Mouse (Mus musculus): ENCODE data around the gene Kcnd1.
"Not testable (repeated sequence)": the region's sequence is repeated elsewhere in the genome, so short reads cannot be mapped to it uniquely, and the experiment has no call there.

The Kcnd1 gene

DNA sequence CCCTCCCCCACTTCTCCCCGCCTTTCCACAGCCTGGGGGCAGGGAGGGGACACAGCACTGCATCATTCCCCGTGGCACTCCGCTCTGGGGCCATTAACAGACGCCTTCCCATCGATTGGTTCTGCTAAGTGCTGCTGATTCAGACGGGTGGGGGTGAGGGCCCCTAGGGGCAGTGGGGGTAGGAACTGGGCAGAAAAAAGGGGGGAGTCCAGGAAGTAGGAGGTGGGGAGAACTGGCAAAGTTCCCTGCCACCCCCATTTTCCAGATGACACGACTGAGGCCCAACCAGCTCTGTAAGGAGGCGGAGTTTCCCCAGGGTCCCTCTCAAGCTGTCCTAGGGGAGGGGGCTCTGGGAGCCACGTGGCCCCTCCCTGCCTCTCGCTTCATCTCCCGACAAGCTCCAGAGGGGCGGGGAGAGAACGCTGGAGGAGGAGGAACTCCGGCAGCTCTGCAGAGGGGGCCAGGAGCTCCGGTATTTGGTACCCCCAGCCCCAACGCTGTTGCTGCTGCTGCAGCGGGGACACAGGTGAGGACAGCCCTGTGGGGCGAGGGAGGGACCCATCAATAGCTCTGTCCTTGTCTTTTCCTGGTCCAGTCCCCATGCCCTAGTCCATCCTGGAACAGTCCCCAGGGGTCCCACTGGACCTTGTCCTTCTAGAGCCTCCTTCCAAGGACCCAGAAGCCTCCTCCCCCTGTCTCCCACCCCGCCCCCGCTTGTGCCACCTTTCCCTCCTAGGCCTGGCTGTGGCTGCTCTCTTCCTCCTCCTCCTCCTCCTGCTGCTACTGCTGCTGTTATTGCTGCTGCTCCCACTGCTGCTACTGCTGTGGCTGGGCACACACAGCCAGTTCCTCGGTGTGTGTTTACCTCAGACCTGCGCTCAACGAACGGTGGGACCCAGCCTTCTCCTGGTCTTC, at the start of gene Kcnd1:
Gene Kcnd1, plus strand, starts transcription at position 425 of the 915 bp plus-strand sequence.
- DNase-seq, result peak; percentile 49

DNA sequence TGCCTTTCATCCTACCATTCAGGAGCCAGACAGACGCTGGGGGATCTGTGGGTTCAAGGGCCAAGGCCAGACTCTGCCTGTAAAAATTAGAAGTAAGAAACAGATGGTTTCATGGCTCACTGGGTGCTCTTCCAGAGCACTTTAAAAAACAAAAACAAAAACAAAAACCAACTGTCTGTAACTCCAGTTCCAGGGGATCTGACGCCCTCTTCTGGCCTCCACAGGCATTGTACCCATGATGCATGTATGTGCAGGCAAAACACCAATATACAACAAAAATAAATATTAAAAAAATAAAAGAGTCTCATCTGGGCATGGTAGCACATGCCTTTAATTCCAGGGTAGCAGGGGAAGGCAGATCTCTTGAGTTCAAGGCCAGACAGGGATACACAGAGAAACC, 49.3 kb upstream of the Kcnd1 start:
- no peak for DNase-seq

DNA sequence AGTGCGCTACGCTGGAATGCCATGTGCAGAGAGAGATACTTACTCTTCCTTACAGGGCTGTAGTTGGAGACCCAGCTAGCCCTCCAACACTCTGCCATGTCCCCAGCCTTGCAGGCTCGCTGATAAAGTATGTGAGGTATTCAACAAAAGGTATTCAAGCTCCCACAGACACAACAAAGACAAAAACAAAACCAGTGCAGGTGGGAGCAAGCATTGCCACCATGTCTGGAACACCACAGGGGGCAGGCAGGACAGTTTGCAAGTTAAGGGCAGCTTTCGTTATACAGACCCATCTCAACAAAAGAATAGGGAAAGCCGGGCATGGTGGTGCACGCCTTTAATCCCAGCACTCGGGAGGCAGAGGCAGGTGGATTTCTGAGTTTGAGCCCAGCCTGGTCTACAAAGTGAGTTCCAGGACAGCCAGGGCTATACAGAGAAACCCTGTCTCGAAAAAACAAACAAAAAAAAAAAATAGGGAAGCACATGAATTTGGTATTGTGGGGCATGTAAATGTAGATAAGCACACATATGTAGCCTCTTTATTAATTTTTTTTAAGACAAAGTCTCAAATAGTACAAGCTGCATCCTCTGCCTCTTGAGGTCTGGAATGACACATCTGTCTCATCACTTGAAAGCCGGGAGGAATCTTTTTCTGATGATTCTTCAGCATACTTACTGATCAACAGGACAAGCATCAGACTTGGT, 46.4 kb upstream of the Kcnd1 start:
- no peak for DNase-seq

DNA sequence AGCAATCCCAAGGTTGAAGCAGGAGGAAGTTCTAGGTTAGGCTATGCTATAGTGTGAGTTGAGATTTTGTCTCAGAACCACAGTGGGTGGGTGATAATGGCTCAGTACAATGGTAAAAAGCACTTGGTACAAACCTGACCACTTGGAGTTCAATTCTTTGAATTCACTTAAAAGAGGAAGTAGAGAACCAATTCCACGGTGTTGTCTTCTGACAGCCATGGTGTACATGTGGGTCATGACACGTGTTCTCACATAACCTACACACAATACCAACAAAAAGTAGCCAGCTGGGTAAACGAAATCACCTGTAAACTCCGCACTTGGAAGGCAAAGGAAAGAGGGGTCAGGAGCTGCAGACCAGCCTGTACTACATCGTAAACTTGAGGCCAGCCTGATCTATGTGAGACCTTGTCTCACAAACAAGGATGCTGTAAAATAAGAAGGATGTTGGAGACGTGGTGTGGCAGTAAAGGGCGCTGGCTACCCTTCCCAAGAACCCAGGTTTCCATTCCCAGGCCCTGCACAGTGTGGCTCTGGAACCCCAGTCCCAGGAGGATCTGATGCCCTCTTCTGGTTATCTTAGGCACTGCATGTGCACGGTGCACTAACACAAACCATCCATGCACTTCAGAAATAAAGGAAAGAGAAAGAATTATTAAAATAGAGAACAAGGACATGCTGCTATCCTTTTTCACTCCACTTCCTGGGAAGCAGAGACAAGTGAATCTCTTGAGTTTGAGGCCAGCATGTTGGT, 45.6 kb upstream of the Kcnd1 start:
- peak; percentile 54 for DNase-seq

DNA sequence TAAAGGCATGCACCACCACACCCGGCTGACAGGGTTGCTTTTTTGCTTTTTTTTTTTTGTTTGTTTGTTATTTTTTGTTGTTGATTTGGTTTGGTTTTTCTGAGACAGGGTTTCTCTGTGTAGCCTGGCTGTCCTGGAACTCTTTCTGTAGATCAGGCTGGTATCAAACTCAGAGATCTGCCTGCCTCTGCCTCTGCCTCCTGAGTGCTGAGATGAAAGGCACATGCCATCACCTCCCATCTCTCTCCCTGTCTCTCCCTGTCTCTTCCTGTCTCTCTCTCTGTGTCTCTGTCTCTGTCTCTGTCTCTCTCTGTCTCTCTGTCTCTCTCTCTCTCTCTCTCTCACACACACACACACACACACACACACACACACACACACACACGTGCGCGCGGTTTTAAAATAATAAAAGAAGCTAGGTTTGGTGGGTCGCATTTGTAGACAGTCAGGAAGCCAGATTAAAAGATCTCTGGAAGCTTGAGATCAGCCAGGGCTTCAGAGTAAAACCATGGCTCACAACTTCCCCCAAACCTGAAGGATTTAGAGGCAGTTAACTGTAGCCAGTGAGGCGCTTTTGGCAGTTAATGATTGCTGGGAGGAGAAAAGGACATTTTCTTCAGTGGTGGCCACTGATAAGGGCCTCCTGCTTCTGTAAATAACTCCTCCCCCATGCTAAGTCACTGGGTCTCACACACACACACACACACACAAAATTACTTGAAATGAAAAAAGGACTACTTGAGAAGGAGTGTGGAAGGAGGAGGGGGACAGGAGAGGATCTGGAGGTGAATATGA, 43.4 kb upstream of the Kcnd1 start:
- DNase-seq, result no peak

DNA sequence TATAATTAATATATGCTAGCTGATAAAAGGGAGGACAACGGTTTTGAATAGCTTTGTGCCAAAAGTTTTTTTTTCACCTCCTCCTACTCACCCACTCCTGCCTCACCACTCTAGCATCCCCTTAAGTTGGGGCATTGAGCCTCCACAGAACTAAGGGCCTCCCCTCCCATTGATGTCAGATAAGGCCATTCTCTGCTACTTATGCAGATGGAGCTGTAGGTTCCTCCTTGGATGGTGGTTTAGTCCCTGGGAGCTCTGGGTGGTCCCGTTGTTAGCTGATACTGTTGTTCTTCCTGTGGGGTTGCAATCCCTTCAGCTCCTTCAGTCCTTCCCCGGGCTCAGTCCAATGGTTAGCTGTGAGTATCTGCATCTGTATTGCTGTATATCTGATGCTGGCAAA, 42.8 kb upstream of the Kcnd1 start:
- DNase-seq, result no peak

DNA sequence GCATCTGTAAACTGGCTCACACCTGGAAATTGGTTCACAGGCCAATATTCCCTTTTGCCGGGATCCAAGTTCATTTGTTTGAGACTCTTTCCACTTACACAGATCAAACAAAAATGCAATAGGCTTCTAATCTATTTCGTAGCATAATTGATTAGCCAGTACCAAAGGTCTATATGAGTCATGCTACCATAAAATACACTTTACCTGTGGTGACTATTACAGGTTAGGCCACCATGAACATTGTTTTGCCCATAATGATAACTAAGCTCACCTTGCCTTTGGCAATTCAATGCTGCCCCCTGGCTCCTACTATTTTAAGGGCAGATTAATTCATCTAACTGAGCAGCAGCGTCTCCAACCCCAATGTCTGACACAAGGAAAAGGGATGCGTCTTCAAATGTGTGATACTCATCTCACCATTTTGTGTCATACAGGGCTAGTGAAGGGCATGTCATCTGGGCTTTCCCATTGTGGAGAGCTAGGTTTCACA, 39.4 kb upstream of the Kcnd1 start:
- DNase-seq, result no peak

DNA sequence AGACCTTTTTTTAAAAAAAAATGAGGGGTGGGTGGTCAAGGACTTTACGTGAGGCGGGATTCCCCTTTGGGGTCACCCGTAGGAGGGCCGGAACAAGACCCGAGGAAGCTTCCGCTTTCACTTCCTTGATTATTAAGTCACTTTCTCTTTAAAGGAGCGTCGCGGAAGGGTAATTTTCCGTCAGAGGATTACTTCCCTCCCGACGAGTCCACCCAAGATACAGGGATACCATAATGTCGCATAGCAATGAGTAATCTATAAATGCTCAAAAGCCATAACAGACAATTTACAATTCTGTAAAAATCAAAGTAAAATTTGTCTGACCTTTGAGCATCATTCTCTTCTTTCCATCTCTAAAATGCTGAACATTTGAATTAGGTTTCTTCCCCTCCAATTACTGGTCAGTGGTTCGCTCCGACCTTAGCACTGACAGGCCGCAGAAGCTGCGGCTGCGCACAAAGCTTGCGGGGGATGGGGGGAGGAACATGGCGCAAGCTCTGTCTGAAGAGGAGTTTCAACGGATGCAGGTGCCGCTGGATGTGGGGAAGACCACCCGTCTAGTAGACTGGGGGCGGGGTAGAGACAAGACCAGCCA, 32.5 kb upstream of the Kcnd1 start, which contains the start of gene Gripap1:
Gene Gripap1, plus strand, starts transcription at position 224 of the 595 bp plus-strand sequence.
- peak; percentile 81 for DNase-seq

DNA sequence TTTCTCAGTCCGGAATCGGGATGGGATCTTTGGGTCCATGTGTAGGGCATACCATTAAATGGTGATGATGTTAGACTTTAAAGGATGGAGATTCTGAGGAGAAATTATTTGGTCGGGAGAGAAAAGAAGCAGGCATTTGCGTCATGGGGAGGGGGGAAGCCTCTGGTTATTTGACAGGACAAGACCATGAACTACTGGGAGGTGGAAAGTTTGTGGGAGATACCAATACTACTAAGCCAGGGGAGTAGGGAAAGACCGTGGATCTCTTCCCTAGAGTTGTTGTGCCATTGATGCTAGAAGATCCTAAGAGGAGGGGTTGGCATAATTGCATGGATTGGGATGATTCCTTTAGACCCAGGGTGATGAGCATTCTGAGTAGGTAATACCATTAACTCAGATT, 31.8 kb upstream of the Kcnd1 start:
- no peak for DNase-seq

DNA sequence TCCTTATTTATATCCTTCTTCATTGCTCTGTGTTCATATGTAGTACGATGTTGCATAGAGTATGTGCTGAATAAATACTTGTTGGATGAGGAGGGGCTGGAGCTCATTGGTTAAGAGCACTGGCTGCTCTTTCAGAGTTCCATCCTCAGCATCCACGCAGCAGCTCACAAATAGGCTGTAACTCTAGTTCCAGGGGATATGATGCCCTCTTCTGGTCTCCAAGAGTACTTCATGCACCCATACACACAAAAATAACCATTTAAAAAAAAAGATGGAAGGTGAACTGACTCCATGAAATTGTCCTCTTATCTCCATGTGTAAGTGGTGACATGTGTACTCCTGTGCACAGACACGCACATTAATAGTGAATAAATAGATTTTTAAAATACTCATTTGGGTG, 28.7 kb upstream of the Kcnd1 start:
- no peak for DNase-seq

DNA sequence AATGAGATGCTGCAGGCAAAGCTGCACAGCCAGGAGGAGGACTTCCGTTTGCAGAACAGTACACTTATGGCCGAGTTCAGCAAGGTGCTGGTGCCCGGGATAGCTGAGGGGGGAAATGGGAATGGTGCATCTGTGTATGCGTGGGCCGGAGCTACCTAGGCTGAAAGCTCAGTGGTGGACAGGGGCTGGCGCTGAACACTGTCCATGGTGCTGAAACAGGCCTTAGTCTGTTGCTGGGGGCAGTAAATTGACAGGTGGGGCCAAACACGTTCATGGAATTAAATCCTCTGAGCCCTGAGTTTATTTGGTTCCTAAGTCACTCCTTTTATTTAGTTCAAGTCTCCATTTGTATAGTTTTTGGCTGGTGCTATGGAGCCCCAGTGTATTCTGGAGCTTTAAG, 27.1 kb upstream of the Kcnd1 start:
- DNase-seq, result no peak

DNA sequence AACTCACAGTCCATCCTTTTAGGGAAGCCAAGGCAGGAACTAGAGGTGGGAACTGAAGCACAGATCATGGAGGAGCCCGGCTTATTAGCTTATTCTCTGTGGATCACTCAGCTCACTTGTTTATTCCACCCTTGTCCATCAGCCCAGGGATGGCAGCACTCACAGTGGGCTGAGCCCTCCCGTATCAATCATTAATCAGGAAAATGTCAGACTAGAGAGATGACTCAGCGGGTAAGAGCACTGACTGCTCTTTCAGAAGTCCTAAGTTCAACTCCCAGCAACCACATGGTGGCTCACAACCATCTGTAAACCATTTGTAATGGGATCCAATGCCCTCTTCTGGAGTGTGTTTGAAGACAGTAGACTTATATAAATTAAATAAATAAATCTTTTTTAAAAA, 24.8 kb upstream of the Kcnd1 start:
- DNase-seq, result no peak

DNA sequence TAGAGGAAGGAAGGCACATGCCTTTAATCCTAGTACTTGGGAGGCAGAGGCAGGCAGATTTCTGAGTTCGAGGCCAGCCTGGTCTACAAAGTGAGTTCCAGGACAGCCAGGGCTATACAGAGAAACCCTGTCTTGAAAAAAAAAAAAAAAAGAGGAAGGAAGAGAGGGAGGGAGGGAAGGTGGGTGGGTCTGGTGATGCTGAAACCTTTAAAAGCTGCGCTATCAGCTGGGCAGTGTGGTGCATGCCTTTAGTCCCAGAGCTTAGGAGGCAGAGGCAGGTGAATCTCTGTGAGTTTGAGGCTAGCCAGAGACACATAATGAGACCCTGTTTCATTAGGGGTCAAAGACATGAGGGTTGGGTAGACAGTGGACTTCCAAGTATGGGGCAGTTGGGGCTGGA, 19.9 kb upstream of the Kcnd1 start:
- DNase-seq, result not testable (repeated sequence)

DNA sequence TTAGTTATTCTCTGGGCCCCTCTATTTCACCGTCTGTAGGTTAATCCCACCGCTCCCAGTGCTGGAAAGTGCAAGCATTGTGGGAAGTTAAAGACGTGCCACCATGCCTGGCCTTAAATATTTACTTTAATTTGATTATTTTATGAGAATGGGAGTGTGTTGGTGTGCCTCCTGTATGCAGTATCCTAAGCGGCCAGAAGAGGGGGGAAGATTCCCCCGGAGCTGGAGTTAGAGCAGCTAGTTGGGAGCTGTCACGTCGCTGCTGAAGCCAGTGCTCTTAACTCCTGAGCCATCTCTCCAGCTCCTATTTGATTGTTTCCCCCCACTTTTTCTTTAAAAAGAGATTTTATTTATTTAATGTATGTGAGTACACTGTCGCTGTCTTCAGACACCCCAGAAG, 7.1 kb upstream of the Kcnd1 start:
- DNase-seq, result not testable (repeated sequence)

DNA sequence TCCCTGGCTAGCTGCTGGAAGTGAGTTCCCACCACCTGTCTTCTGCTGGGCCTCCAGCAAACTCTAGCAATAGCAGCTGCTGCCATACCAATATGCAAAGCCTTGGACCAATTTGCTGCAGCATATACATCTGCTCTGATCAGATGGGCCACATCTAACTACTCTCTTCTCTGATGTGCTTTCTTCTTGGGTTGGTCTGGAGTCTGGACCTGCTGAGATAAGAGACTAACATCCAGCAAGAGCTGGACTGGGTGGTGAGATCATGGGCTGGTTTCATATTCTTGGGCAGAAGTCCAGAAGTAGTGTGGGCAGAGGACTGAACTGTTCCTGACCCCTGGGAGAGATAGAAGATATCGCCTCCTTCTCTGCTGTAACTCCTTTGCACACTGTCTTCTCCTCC, 15.1 kb downstream of the Kcnd1 start:
- no peak for DNase-seq

DNA sequence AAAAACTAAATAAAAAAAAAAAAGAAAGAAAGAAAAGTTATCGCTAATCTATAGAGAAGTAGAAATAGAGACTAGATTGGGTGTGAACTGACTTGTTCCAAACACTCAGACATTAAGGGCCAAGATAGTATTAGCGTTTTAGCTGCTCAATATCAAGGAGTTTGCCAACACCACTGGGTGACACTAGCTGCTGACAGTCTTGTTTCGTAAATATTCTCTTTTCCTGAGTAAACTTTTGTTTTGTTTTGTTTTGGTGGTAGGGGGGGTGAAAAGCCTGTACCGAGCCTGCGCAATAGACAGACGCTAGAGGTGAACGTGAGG, 18.7 kb downstream of the Kcnd1 start:
- no peak for DNase-seq

DNA sequence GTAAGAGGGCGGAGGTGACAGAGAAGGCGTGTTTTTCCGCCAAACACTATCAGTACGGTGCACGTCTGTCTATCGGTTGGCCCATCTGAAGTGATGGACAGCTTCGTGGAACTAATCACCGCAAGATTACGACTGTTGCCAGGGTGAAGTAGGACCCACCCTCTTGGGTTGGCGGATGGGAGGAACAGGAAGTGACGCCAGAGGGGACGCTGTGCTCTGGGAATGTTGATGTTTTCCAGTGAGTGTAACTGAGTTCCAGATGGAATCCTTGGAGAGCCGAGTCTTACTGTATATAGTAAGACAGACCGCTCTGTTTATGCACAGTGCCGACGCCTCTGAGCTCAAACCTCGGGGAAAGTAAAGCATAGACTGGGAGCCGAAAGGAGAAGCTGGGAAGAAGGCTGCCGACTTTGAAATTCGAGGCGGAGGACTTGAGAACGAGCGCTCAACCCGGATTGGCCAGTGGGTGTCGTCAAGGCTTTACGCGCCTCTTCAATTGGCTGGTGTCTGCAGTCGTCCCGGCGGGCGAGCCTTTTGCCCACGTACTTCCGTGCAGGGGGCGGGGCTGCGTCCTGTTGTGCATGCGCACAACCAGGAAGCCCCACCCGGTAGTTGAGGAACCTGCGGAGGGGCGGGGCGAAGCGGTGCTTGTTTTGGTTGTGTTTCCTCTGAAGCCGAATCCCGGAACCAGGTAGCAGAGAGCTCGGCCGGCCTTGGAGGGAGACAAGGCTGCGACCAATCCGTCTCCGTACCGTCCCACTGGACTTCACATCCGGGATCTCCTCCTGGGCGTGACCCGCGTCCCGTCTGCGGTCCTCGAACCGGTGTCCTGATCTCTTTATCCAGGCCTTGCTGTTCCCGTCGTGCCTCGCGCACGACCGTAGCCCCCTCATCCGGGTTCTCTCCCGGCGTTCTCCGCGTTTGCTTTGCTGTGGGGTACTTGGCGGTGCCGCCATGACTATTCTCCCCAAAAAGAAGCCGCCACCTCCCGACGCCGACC, 19.4 kb downstream of the Kcnd1 start, which contains the start of gene Otud5:
Gene Otud5, plus strand, starts transcription at position 202 of the 1,000 bp plus-strand sequence.
- peak; percentile 97 for DNase-seq

DNA sequence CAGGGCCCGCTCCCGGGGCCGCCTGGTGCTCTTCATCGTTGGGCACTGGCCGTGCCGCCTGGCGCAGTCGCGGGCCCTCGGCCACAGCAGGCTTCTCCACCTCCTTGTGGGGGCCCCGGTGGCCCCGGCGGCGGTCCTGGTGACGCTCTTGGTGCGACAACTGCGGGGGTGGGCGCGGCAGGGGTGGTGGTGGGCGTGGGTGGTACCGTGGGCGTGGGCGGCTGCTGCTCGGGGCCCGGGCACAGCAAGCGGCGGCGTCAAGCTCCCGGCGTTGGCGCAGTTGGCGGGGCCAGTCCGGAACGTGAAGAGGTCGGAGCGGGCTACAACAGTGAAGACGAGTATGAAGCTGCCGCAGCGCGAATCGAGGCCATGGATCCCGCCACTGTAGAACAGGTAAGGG, 20.2 kb downstream of the Kcnd1 start:
- no peak for DNase-seq

DNA sequence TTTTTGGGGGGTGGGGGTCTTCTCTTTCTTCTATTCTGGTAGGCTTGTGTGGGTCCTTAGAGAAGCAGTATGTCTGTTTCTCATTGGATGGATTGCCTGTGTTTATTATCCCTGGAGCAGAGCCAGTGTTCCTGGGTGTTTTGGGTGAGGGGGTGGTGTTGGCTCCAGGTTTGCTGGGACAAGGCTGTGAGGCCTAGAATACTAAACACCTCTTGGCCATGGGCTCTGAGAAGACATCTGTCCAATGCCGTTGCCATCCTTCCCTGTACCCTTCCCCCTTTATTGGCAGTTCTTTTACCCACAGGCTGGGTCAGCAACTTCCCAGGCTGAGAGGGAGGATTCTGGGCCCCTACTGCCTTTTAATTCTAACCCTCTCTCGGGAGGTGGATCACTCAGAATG, 25.8 kb downstream of the Kcnd1 start:
- DNase-seq, result no peak

DNA sequence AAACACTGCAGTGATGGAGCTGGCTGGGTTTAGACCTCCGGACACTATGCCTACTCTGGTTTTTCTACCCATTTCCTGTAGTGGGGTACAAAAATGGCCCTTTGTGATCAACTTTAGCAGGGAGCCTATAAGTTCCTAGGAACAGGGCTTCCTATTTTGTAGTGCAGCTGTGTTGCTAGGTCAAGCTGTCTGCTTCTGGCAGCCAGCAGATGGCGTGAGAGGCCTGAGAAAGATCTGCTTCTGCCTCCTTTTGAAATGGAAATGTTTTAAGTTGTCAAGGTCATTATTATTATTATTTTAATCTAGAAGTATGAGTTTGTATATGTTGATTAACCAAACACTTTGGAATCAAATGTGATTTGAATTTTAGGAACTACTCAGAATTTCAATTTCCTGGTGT, 32.5 kb downstream of the Kcnd1 start:
- no peak for DNase-seq
